Mouse (Mus musculus) MEL (cell line): Measurements from ENCODE around the gene Cox7b. TPM values are rescaled to one million over a fixed set of nuclear protein-coding genes. Genes with fewer than 3 reads are reported as not detected.
A peak's percentile ranks its signal among the peaks of the same experiment; 100 is the strongest.
"Not testable (repeated sequence)": the region's sequence is repeated elsewhere in the genome, so short reads cannot be mapped to it uniquely, and the experiment has no call there.

ENCODE experiments used
- DNase-seq: peaks from one replicate; pipeline ENCODE4 v3.0.0; 2011; ENCODE audit warnings: low read depth, low spot score
- H3K27ac ChIP-seq: 2 replicates; pipeline ENCODE4 v1.5.1; 2012; ENCODE audit warnings: low read depth, mild to moderate bottlenecking, control low read depth, low read length, moderate library complexity; ENCODE audit not compliant: control insufficient read depth
- H3K27me3 ChIP-seq, 2 experiments: fragments of 150-350 bp in 1 of 2; sonication (generic) in 1 of 2; 2 replicates each; pipeline ENCODE4 v1.6.1; 2012; ENCODE audit warnings: low read length in 2 of 2, mild to moderate bottlenecking in 2 of 2, improper control_type of control experiment in 1 of 2, moderate library complexity in 1 of 2; ENCODE audit not compliant: insufficient read depth in 2 of 2, control insufficient read depth in 1 of 2
- H3K36me3 ChIP-seq, 2 experiments: 2 replicates each; pipeline ENCODE4 v1.6.1; 2012 to 2014; ENCODE audit warnings: low read length in 2 of 2, improper control_type of control experiment in 1 of 2, inconsistent platforms in 1 of 2, mild to moderate bottlenecking in 1 of 2; ENCODE audit not compliant: insufficient read depth in 2 of 2, control insufficient read depth in 1 of 2
- H3K4me1 ChIP-seq, 2 experiments: fragments of 150-350 bp in 1 of 2; sonication (generic) in 1 of 2; 2 replicates each; pipeline ENCODE4 v1.6.1; 2012; ENCODE audit warnings: low read length in 2 of 2, improper control_type of control experiment in 1 of 2, mild to moderate bottlenecking in 1 of 2; ENCODE audit not compliant: insufficient read depth in 2 of 2, control insufficient read depth in 1 of 2
- H3K4me3 ChIP-seq, 2 experiments: fragments of 150-350 bp in 1 of 2; sonication (generic) in 1 of 2; 2 replicates each; pipeline ENCODE4 v1.5.1; 2012; ENCODE audit warnings: low read depth in 2 of 2, low read length in 2 of 2, mild to moderate bottlenecking in 2 of 2, moderate library complexity in 2 of 2, control low read depth in 1 of 2, improper control_type of control experiment in 1 of 2; ENCODE audit not compliant: control insufficient read depth in 1 of 2, insufficient read depth in 1 of 2
- H3K79me2 ChIP-seq: 2 replicates; pipeline ENCODE4 v1.6.1; 2012; ENCODE audit warnings: mild to moderate bottlenecking, low read length, moderate library complexity; ENCODE audit not compliant: control insufficient read depth, poor library complexity, insufficient read depth
- H3K9ac ChIP-seq: 2 replicates; pipeline ENCODE4 v1.6.1; 2012; ENCODE audit warnings: low read depth, mild to moderate bottlenecking, control low read depth, low read length, moderate library complexity; ENCODE audit not compliant: control insufficient read depth, poor library complexity, severe bottlenecking
- H3K9me3 ChIP-seq: fragments of 150-350 bp; sonication (generic); replicated peaks from 2 replicates; pipeline ENCODE4 v1.6.1; 2012; ENCODE audit warnings: mild to moderate bottlenecking, low read length, improper control_type of control experiment, moderate library complexity; ENCODE audit not compliant: insufficient read depth
- ELF1 ChIP-seq: IDR thresholded peaks from 2 replicates; pipeline ENCODE4 v1.6.1; 2014; ENCODE audit warnings: low read depth, mild to moderate bottlenecking, inconsistent platforms, low read length, improper control_type of control experiment, moderate library complexity
- GABPA ChIP-seq: IDR thresholded peaks from 2 replicates; pipeline ENCODE4 v1.6.1; 2012; ENCODE audit warnings: low read depth, mild to moderate bottlenecking, inconsistent platforms, low read length, improper control_type of control experiment, moderate library complexity
- HCFC1 ChIP-seq: IDR thresholded peaks from 2 replicates; pipeline ENCODE4 v1.6.1; 2012; ENCODE audit warnings: low read depth, mild to moderate bottlenecking, inconsistent platforms, low read length, improper control_type of control experiment, moderate library complexity
- MAFK ChIP-seq: IDR thresholded peaks from 2 replicates; pipeline ENCODE4 v1.6.1; 2011; ENCODE audit warnings: low read depth, mild to moderate bottlenecking, low read length, improper control_type of control experiment, borderline replicate concordance
- MEF2A ChIP-seq: IDR thresholded peaks from 2 replicates; pipeline ENCODE4 v1.6.1; 2014; ENCODE audit warnings: low read depth, mild to moderate bottlenecking, inconsistent platforms, low read length, improper control_type of control experiment; ENCODE audit not compliant: poor library complexity, insufficient replicate concordance, severe bottlenecking; ENCODE audit errors: extremely low read depth
- MXI1 ChIP-seq: IDR thresholded peaks from 2 replicates; pipeline ENCODE4 v1.6.1; 2011; ENCODE audit warnings: mild to moderate bottlenecking, low read depth, low read length, improper control_type of control experiment
- MYC ChIP-seq: IDR thresholded peaks from 2 replicates; pipeline ENCODE4 v1.6.1; 2011; ENCODE audit warnings: low read depth, mild to moderate bottlenecking, low read length, improper control_type of control experiment, moderate library complexity
- NELFE ChIP-seq: IDR thresholded peaks from 2 replicates; pipeline ENCODE4 v1.6.1; 2011; ENCODE audit warnings: low read depth, low read length, improper control_type of control experiment
- POLR2AphosphoS2 ChIP-seq: IDR thresholded peaks from 2 replicates; pipeline ENCODE4 v1.6.1; 2011; ENCODE audit warnings: low read length, improper control_type of control experiment
- RCOR1 ChIP-seq: IDR thresholded peaks from 2 replicates; pipeline ENCODE4 v1.6.1; 2012; ENCODE audit warnings: low read depth, mild to moderate bottlenecking, inconsistent platforms, low read length, improper control_type of control experiment
- SIN3A ChIP-seq: IDR thresholded peaks from 2 replicates; pipeline ENCODE4 v1.6.1; 2012; ENCODE audit warnings: low read length, improper control_type of control experiment, inconsistent platforms
- TAL1 ChIP-seq: IDR thresholded peaks from 2 replicates; pipeline ENCODE4 v1.6.1; 2012; ENCODE audit warnings: mild to moderate bottlenecking, inconsistent platforms, low read length, moderate library complexity, mixed read lengths
- TBP ChIP-seq: IDR thresholded peaks from 2 replicates; pipeline ENCODE4 v1.8.0; 2011; ENCODE audit warnings: low read depth, low read length, improper control_type of control experiment
- TCF12 ChIP-seq: IDR thresholded peaks from 2 replicates; pipeline ENCODE4 v1.6.1; 2014; ENCODE audit warnings: low read depth, mild to moderate bottlenecking, inconsistent platforms, low read length, improper control_type of control experiment, moderate library complexity
- USF1 ChIP-seq: IDR thresholded peaks from 2 replicates; pipeline ENCODE4 v1.6.1; 2014; ENCODE audit warnings: low read depth, mild to moderate bottlenecking, inconsistent platforms, low read length, improper control_type of control experiment, moderate library complexity
- ZC3H11A ChIP-seq: IDR thresholded peaks from 2 replicates; pipeline ENCODE4 v1.6.1; 2012; ENCODE audit warnings: low read depth, mild to moderate bottlenecking, inconsistent platforms, low read length, improper control_type of control experiment
- ZKSCAN1 ChIP-seq: IDR thresholded peaks from 2 replicates; pipeline ENCODE4 v1.6.1; 2012; ENCODE audit warnings: low read depth, mild to moderate bottlenecking, inconsistent platforms, low read length, improper control_type of control experiment, moderate library complexity
- ZNF384 ChIP-seq: IDR thresholded peaks from 2 replicates; pipeline ENCODE4 v1.6.1; 2012; ENCODE audit warnings: low read depth, mild to moderate bottlenecking, inconsistent platforms, low read length, improper control_type of control experiment
- polyA plus RNA-seq, 2 experiments: library from polyadenylated mRNA; stranded (reverse) in 1 of 2; unstranded in 1 of 2; fragments of >175 nt in 1 of 2; fragments of >200 nt in 1 of 2; gene quantifications; 2 replicates each; pipeline versions ENCODE4 v1.2.1 to v1.2.4; 2012; ENCODE audit warnings: low replicate concordance in 2 of 2, low read depth in 1 of 2; ENCODE audit not compliant: insufficient read length in 2 of 2, insufficient read depth in 1 of 2, missing spikeins in 1 of 2
- total RNA-seq: library from RNA; depleted of rRNA; stranded (reverse); fragments of 300-350 nt; gene quantifications from 2 replicates; pipeline ENCODE4 v1.2.3, GENCODE M21; 2012

Gene Cox7b
- total and polyA plus RNA-seq, 3 experiments = 245 to 1,065 (median 721) TPM

DNA sequence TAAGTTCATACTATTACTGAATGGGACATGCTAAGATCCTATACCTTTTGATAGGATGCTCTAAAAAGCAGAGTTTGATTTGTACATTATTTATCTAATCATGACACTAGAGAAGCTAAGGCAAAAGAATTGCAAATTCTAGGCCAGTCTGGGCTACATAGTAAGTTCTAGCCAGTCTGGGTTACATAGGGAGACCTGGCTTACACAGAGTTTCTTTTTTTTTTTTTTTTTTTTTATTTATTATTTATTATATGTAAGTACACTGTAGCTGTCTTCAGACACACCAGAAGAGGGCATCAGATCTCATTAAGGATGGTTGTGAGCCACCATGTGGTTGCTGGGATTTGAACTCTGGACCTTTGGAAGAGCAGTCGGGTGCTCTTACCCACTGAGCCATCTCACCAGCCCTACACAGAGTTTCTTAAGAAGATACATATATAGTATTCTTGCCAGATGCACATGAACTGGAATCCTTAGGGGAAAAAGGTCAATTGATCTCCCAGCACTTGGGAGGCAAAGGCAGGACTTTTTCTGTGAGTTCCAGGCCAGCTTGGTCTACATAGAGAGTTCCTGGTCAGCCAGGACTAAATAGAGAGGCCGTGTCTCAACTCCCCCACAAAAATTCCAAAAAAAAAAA lies 641 bp upstream of the Cox7b start:
- Histone ChIP-seq H3K4me3 (peak overlapping the region; percentile 61 to 64), H3K79me2 (peaks cover 35% of the 10 kb centered on the region), H3K36me3 (peaks cover 4 to 24% of the 10 kb centered on the region in 2 experiments), H3K9ac (peak overlapping the region; percentile 66), H3K27ac (peak overlapping the region; percentile 74)
- not testable (repeated sequence) for H3K9me3 ChIP-seq, H3K27me3 ChIP-seq, H3K4me1 ChIP-seq
- peak; percentile 66; the same call in 1 of the 2 replicates for TF ChIP-seq ZNF384
- TF ChIP-seq MAFK = peak; percentile 86
- peak; percentile 97 for TF ChIP-seq TBP
- TF ChIP-seq ELF1 = peak; percentile 24; the same call in 1 of the 2 replicates
- DNase-seq = peak; percentile 59

DNA sequence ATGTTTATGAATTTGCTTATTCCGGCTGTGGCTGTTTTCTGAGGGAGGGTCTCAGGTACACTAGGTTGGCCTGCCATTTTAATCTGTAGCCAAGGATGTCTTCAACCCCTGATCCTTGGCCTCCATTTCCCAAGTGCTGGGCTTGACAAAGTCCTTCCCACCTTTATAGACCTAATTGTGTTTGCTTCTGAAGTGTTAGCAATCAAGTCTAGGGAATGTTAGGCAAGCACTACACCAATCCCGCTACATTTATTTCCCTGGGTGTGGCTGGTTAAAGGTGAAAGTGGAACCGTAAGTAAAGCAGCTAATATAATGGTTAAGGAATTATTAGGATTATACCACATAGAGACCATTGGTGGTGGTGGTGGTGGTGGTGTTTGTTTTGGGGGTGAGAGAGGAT lies 1.6 kb downstream of the Cox7b start:
- H3K9me3 ChIP-seq = no peaks in the 10 kb centered on the region
- peaks cover 9 to 19% of the 10 kb centered on the region in 2 experiments for H3K36me3 ChIP-seq
- no peak overlapping the region for H3K27ac ChIP-seq
- DNase-seq = no peak
- H3K4me3 ChIP-seq = peak overlapping the region; percentile 29 to 75; a peak in 3 of 4 replicates
- no peaks in the 10 kb centered on the region for H3K27me3 ChIP-seq
- peak overlapping the region; percentile 86 for H3K9ac ChIP-seq
- TF ChIP-seq MEF2A = no peak
- TF ChIP-seq TCF12 = no peak
- no peak for TF ChIP-seq RCOR1
- no peak for TF ChIP-seq GABPA
- TF ChIP-seq NELFE = no peak
- no peak for TF ChIP-seq POLR2AphosphoS2
- TF ChIP-seq TAL1 = no peak
- no peak for TF ChIP-seq ZC3H11A
- TF ChIP-seq USF1 = no peak
- no peak for TF ChIP-seq MYC
- TF ChIP-seq HCFC1 = no peak
- no peak for TF ChIP-seq ZKSCAN1
- TF ChIP-seq MXI1 = no peak
- TF ChIP-seq MAFK = no peak
- TF ChIP-seq SIN3A = no peak
- TF ChIP-seq, all 39 proteins: peak for 0
- peaks cover 3 to 6% of the 10 kb centered on the region in 2 experiments; a peak in 3 of 4 replicates for H3K4me1 ChIP-seq
- peaks cover 21% of the 10 kb centered on the region for H3K79me2 ChIP-seq
